Mouse (Mus musculus): ENCODE data around the gene Gas7.

- TF ChIP-seq GATA1 (IDR thresholded peaks at IDR 0.05; ENCODE audit: borderline replicate concordance, low read length) (no peak), FLI1 (IDR thresholded peaks at IDR 0.05; ENCODE audit: low read length) (no peak)
Measured at GRCm38 (mm10) chr11:67604481-67604880, 149.2 kb downstream of the Gas7 start.

All from megakaryocyte, embryonic 14.5 days (primary cell).